Mouse (Mus musculus): ENCODE measurements around the gene Emx1. TPM values are rescaled to one million over a fixed set of nuclear protein-coding genes. Genes with fewer than 3 reads are reported as not detected.

The Emx1 gene
- polyA plus RNA-seq, 1 experiment = not detected

DNA sequence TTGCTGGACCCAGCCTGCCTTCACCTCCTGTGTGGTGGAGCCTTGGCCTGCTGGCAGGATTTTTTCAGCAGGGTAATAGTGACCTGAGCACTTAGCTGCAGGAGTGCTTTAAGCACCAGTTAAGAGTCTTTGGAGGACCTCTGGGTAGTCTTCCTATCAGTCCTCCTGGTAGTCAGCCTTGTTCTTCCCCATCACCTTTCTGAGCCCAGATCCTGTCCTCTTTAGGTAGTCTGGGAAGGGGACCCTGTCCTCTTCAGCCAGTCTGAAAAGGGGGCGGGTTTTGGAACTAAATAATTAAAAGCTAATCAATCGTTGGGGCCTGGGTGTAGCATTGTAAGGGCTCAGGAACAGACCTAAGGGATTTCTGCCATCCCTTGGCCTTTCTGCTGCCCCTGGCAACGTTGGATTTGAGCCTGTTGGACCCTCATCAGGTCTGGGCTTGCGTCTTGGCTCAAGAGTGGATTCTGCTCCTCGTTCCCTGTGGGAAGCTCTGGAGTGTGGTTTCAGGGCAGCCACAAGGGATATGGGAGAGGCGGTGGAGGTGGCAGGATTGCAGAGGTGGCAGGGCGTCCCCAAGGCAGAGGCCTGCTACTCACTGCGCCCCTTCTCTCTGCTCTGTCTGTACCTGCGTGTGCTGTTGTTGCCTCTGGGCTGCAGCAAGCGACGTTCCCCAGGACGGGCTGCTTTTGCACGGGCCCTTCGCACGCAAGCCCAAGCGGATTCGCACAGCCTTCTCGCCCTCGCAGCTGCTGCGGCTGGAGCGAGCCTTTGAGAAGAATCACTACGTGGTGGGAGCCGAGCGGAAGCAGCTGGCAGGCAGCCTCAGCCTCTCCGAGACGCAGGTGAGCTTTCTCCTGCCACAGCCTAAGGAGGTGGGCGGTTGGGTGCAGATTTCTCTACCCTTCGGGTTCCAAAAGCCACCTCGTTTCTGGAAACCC is 6.4 kb downstream of the Emx1 start:
- Histone ChIP-seq H3ac (ENCODE audit: control insufficient read depth, insufficient read length, low read depth) (no peak overlapping the region), H3K4me3 (ENCODE audit: insufficient read depth, poor library complexity, severe bottlenecking) (no peak overlapping the region)

GRCm38 (mm10) chr6:85197951-85198350 is 10.7 kb downstream of the Emx1 start:
- Histone ChIP-seq H3K36me3 (ENCODE audit: control insufficient read depth, insufficient read depth) (no peaks in the 10 kb centered on the region), H3K27me3 (ENCODE audit: control insufficient read depth, insufficient read depth, insufficient read length) (peaks cover 49% of the 10 kb centered on the region), H3K4me3 (ENCODE audit: insufficient read depth, poor library complexity, severe bottlenecking) (no peak overlapping the region), H3K79me2 (ENCODE audit: control insufficient read depth, insufficient read depth) (no peaks in the 10 kb centered on the region), H3ac (ENCODE audit: control insufficient read depth, insufficient read length, low read depth) (no peak overlapping the region), H3K79me3 (ENCODE audit: low read depth) (no peaks in the 10 kb centered on the region)
- TF ChIP-seq CEBPB (IDR thresholded peaks at IDR 0.05; ENCODE audit: low read depth) (no peak), MAX (IDR thresholded peaks at IDR 0.05) (no peak), FOSL1 (IDR thresholded peaks at IDR 0.05; ENCODE audit: insufficient read depth, low read length, poor library complexity, severe bottlenecking) (no peak), MYOG (IDR thresholded peaks at IDR 0.05; ENCODE audit: control insufficient read depth, extremely low read depth, insufficient read length) (no peak), CTCF (IDR thresholded peaks at IDR 0.05; ENCODE audit: control insufficient read depth, insufficient read depth, insufficient read length) (no peak), MYOD1 (IDR thresholded peaks at IDR 0.05; ENCODE audit: control insufficient read depth, insufficient read length, low read depth) (no peak), USF1 (IDR thresholded peaks at IDR 0.05; ENCODE audit: low read depth) (no peak)

More for the DNA sequence above, 6.4 kb downstream of the Emx1 start:
- Histone ChIP-seq H3K79me2 (ENCODE audit: control insufficient read depth, insufficient read depth) (no peaks in the 10 kb centered on the region), H3K79me3 (ENCODE audit: low read depth) (no peaks in the 10 kb centered on the region), H3K36me3 (ENCODE audit: control insufficient read depth, insufficient read depth) (no peaks in the 10 kb centered on the region), H3K27me3 (ENCODE audit: control insufficient read depth, insufficient read depth, insufficient read length) (peaks cover 71% of the 10 kb centered on the region)
- no peak for TF ChIP-seq FOSL1 (IDR thresholded peaks at IDR 0.05; ENCODE audit: insufficient read depth, low read length, poor library complexity, severe bottlenecking)
- TF ChIP-seq MAX (IDR thresholded peaks at IDR 0.05) = no peak
- no peak for TF ChIP-seq USF1 (IDR thresholded peaks at IDR 0.05; ENCODE audit: low read depth)

DNA sequence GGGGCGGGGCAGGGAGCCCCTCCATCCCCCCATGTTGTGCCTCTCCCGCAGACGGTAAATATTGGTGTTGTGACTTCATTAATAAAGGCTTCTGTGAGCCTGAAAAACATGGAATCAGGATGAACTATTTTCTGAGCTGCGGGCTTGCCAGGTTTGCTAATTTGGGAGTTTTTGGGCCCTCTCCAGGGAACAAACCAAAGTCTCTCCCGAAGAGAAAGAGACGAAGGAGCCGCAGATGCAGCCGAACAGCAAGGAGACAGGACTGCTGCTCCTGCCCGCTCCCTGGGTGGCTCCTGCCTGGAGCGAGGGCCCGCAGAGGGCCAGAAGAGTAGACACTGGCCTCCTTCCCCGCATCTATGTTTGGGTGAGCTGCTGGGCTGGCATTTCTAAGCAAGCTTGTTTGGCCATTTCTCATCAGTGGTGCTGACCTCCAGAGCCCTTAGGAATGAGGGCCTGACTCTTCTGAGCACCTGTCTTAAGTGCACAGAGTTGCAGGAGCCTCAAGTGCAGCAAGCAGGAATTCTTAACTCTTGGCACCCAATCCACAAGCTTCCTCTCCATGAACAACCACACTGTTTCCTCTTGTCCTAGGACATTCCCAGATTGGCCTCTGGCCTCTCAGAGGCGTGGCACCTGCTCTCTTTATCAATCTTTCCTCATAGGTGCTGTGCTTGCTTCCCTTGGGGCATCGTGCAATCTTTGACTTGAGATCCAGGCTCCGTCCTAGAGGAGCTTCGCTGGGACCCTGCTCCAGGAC is 19.1 kb downstream of the Emx1 start:
- Histone ChIP-seq H3K4me3 (ENCODE audit: insufficient read depth, poor library complexity, severe bottlenecking) (no peak overlapping the region), H3K27me3 (ENCODE audit: control insufficient read depth, insufficient read depth, insufficient read length) (peaks cover 86% of the 10 kb centered on the region), H3K79me2 (ENCODE audit: control insufficient read depth, insufficient read depth) (no peaks in the 10 kb centered on the region), H3K79me3 (ENCODE audit: low read depth) (no peaks in the 10 kb centered on the region), H3K36me3 (ENCODE audit: control insufficient read depth, insufficient read depth) (no peaks in the 10 kb centered on the region), H3ac (ENCODE audit: control insufficient read depth, insufficient read length, low read depth) (no peak overlapping the region)
- no peak for TF ChIP-seq USF1 (IDR thresholded peaks at IDR 0.05; ENCODE audit: low read depth)
- no peak for TF ChIP-seq FOSL1 (IDR thresholded peaks at IDR 0.05; ENCODE audit: insufficient read depth, low read length, poor library complexity, severe bottlenecking)
- no peak for TF ChIP-seq MAX (IDR thresholded peaks at IDR 0.05)
- TF ChIP-seq MYOD1 (IDR thresholded peaks at IDR 0.05; ENCODE audit: control insufficient read depth, insufficient read length, low read depth) = no peak
- TF ChIP-seq CEBPB (IDR thresholded peaks at IDR 0.05; ENCODE audit: low read depth) = no peak
- TF ChIP-seq CTCF (IDR thresholded peaks at IDR 0.05; ENCODE audit: control insufficient read depth, insufficient read depth, insufficient read length) = no peak
- TF ChIP-seq MYOG (IDR thresholded peaks at IDR 0.05; ENCODE audit: control insufficient read depth, extremely low read depth, insufficient read length) = no peak

DNA sequence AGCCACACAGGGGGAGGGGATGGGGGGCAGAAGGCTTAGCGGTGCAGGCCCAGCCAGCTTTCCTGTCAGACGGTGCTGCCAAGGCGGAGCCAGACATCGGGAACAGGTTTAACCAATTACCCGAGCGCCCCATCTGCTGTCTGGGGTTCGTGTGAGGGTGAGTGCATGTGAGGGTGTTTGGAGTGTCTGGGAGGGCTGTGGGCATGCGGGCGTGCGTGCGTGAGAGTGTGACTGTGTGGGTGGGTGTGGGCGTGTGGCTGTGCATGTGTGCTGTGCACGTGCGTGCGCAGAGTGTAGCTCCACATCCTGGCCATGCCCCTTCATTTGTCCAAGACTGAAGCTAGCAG is 19.7 kb downstream of the Emx1 start:
- Histone ChIP-seq H3ac (ENCODE audit: control insufficient read depth, insufficient read length, low read depth) (no peak overlapping the region), H3K79me2 (ENCODE audit: control insufficient read depth, insufficient read depth) (no peaks in the 10 kb centered on the region), H3K27me3 (ENCODE audit: control insufficient read depth, insufficient read depth, insufficient read length) (peaks cover 82% of the 10 kb centered on the region), H3K79me3 (ENCODE audit: low read depth) (no peaks in the 10 kb centered on the region), H3K36me3 (ENCODE audit: control insufficient read depth, insufficient read depth) (no peaks in the 10 kb centered on the region), H3K4me3 (ENCODE audit: insufficient read depth, poor library complexity, severe bottlenecking) (no peak overlapping the region)
- TF ChIP-seq MYOD1 (IDR thresholded peaks at IDR 0.05; ENCODE audit: control insufficient read depth, insufficient read length, low read depth) = no peak
- TF ChIP-seq CTCF (IDR thresholded peaks at IDR 0.05; ENCODE audit: control insufficient read depth, insufficient read depth, insufficient read length) = no peak
- TF ChIP-seq USF1 (IDR thresholded peaks at IDR 0.05; ENCODE audit: low read depth) = no peak
- TF ChIP-seq MYOG (IDR thresholded peaks at IDR 0.05; ENCODE audit: control insufficient read depth, extremely low read depth, insufficient read length) = no peak
- no peak for TF ChIP-seq CEBPB (IDR thresholded peaks at IDR 0.05; ENCODE audit: low read depth)
- TF ChIP-seq FOSL1 (IDR thresholded peaks at IDR 0.05; ENCODE audit: insufficient read depth, low read length, poor library complexity, severe bottlenecking) = no peak

GRCm38 (mm10) chr6:85207345-85207744 is 20.1 kb downstream of the Emx1 start:
- H3K4me3 ChIP-seq (ENCODE audit: insufficient read depth, poor library complexity, severe bottlenecking) = no peak overlapping the region
- no peak overlapping the region for H3ac ChIP-seq (ENCODE audit: control insufficient read depth, insufficient read length, low read depth)
- no peaks in the 10 kb centered on the region for H3K79me2 ChIP-seq (ENCODE audit: control insufficient read depth, insufficient read depth)
- H3K27me3 ChIP-seq (ENCODE audit: control insufficient read depth, insufficient read depth, insufficient read length) = peaks cover 78% of the 10 kb centered on the region
- no peaks in the 10 kb centered on the region for H3K36me3 ChIP-seq (ENCODE audit: control insufficient read depth, insufficient read depth)
- TF ChIP-seq CEBPB (IDR thresholded peaks at IDR 0.05; ENCODE audit: low read depth) (no peak), CTCF (IDR thresholded peaks at IDR 0.05; ENCODE audit: control insufficient read depth, insufficient read depth, insufficient read length) (no peak), MYOD1 (IDR thresholded peaks at IDR 0.05; ENCODE audit: control insufficient read depth, insufficient read length, low read depth) (no peak), MYOG (IDR thresholded peaks at IDR 0.05; ENCODE audit: control insufficient read depth, extremely low read depth, insufficient read length) (no peak), MAX (IDR thresholded peaks at IDR 0.05) (no peak), FOSL1 (IDR thresholded peaks at IDR 0.05; ENCODE audit: insufficient read depth, low read length, poor library complexity, severe bottlenecking) (no peak), USF1 (IDR thresholded peaks at IDR 0.05; ENCODE audit: low read depth) (no peak)
- no peaks in the 10 kb centered on the region for H3K79me3 ChIP-seq (ENCODE audit: low read depth)

All from C2C12 (cell line).